Comparison of ENCODE assay signal across 8 mouse cellular contexts in genomic region chr6:128063501-128063900, GRCm38 (mm10).
DNase-seq lines count a peak whose midpoint lies in the region; ATAC-seq and TF ChIP-seq lines count a peak whose summit lies in the region.
"Had no signal": no experiment of that assay in that cellular context is flagged by ENCODE, and none has a peak within 500 bp of the region (broad histone marks: within the 10 kb centered on the region; RNA-seq: fewer than 3 reads in every experiment).

No protein-coding gene starts in this region.

- H3K4me1 ChIP-seq in liver, embryonic 11.5 days (replicated peaks; ENCODE audit: control insufficient read depth, insufficient read depth, low read length) = peaks cover 11% of the 10 kb centered on the region; the same call in 1 of the 2 replicates
- H3K4me1 ChIP-seq in stomach, postnatal 0 days (replicated peaks; ENCODE audit: control insufficient read depth, insufficient read depth) = peaks cover 6% of the 10 kb centered on the region

- H3K9ac ChIP-seq in liver, embryonic 11.5 days (ENCODE audit: low read depth, low read length) = no peak overlapping the region
- H3K9ac ChIP-seq in stomach, postnatal 0 days (ENCODE audit: low read length) = no peak overlapping the region
- H3K9ac ChIP-seq: stomach, embryonic 15.5 days had no signal

- no peak overlapping the region for H3K27ac ChIP-seq in liver, embryonic 11.5 days (ENCODE audit: low read depth, low read length)
- H3K27ac ChIP-seq in stomach, postnatal 0 days (replicated peaks) = no peak overlapping the region
- H3K27ac ChIP-seq: stomach, embryonic 15.5 days had no signal

- DNase-seq in liver = peak; percentile 28
- DNase-seq in liver, embryonic 11.5 days (ENCODE audit: low spot score) = no peak
- DNase-seq in R1 (ENCODE audit: low read depth, low spot score) = peak; percentile 73
- peak; percentile 8 for DNase-seq in c-Kit-negative CD71-positive TER-119-positive erythroid progenitor cells, embryonic 14.5 days (ENCODE audit: low read depth, low spot score)
- peak; percentile 58 to 76 for DNase-seq in kidney, postnatal 25 days
- DNase-seq in stomach, postnatal 0 days (ENCODE audit: low spot score) = no peak
- no peak for DNase-seq in retina, postnatal 1 day

- no peaks in the 10 kb centered on the region for H3K9me3 ChIP-seq in liver, embryonic 11.5 days (ENCODE audit: control insufficient read depth, low read length)
- no peaks in the 10 kb centered on the region for H3K9me3 ChIP-seq in stomach, postnatal 0 days (ENCODE audit: control insufficient read depth, low read length)
- H3K9me3 ChIP-seq: stomach, embryonic 15.5 days had no signal

- no peak for ATAC-seq in liver, embryonic 11.5 days (replicated peaks; ENCODE audit: low FRiP score)
- no peak for ATAC-seq in stomach, postnatal 0 days (ENCODE audit: low FRiP score, low TSS enrichment)

- peak; percentile 81 for TF ChIP-seq CTCF in stomach, postnatal 0 days (IDR thresholded peaks at IDR 0.05; ENCODE audit: low read depth)

- no peaks in the 10 kb centered on the region for H3K27me3 ChIP-seq in liver, embryonic 11.5 days (replicated peaks; ENCODE audit: control insufficient read depth, insufficient read depth, low read length)
- no peaks in the 10 kb centered on the region for H3K27me3 ChIP-seq in stomach, postnatal 0 days (ENCODE audit: control insufficient read depth, insufficient read depth, low read length)
- H3K27me3 ChIP-seq: stomach, embryonic 15.5 days had no signal

- 77% methylated on average over 1 of the region's 1 CpGs for WGBS in liver, embryonic 11.5 days
- WGBS in stomach, postnatal 0 days = 96% methylated on average over 1 of the region's 1 CpGs

- no peak overlapping the region for H3K4me3 ChIP-seq in liver, embryonic 11.5 days (ENCODE audit: low read depth, low read length)
- H3K4me3 ChIP-seq in stomach, postnatal 0 days (ENCODE audit: low read depth, low read length) = no peak overlapping the region
- H3K4me3 ChIP-seq: stomach, embryonic 15.5 days had no signal

- H3K36me3 ChIP-seq in liver, embryonic 11.5 days (ENCODE audit: control insufficient read depth, insufficient read depth, low read length) = no peaks in the 10 kb centered on the region
- no peaks in the 10 kb centered on the region for H3K36me3 ChIP-seq in stomach, postnatal 0 days (ENCODE audit: control insufficient read depth, insufficient read depth, low read length)
- H3K36me3 ChIP-seq: stomach, embryonic 15.5 days had no signal

- H3K4me2 ChIP-seq in liver, embryonic 11.5 days = no peak overlapping the region
- no peak overlapping the region for H3K4me2 ChIP-seq in stomach, postnatal 0 days (replicated peaks; ENCODE audit: low read depth)
- H3K4me2 ChIP-seq: stomach, embryonic 15.5 days had no signal

- TF ChIP-seq EP300 in stomach, postnatal 0 days (optimal IDR thresholded peaks at IDR 0.05) = no peak

Comparison
In these comparisons a context has a peak if more than half of its experiments do, and no peak if none do; other contexts are left out.
1. DNase-seq: peak in liver (single experiment), R1 (single experiment), c-Kit-negative CD71-positive TER-119-positive erythroid progenitor cells, embryonic 14.5 days (single experiment) and kidney, postnatal 25 days (2 of 2); none in liver, embryonic 11.5 days (single experiment), stomach, postnatal 0 days (single experiment) and retina, postnatal 1 day (single experiment).